Mouse (Mus musculus) heart, postnatal 0 days (tissue): ENCODE measurements at regions not wholly inside any gene's neighbourhood (a gene's known extent, or its start where the extent isn't known, plus 50 kb on each side); places are given as distances from the start of the nearest gene placed in this dataset.

Experiments used
- CTCF ChIP-seq: IDR thresholded peaks from 2 replicates; pipeline ENCODE4 v1.5.1; 2016; ENCODE audit warnings: antibody characterized with exemption, control low read depth, low read depth
- EP300 ChIP-seq: IDR thresholded peaks from 2 replicates; pipeline ENCODE4 v1.6.1; 2016; ENCODE audit warnings: antibody characterized with exemption, low read depth

DNA sequence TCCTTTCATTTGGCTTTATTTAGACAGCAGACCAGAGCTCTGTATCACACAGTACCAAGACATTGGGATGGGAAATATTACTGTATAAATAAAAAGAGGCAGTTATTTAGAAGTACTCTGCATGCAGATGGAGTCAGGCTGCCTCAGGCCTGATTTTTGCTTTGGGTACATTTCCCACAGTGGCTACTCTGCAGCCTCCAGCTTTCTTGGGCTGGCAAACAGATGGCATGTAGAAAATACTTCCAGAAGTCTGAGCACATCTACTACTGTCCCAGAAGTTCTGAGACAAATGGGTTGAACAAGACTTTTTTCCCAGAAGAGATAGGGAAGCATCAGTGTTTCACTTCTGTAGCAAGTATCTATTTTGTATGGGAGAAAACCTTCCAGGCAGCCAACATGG, 229.8 kb upstream of the Far2 start:
- no peak for TF ChIP-seq EP300
- no peak for TF ChIP-seq CTCF
